Mouse (Mus musculus) heart, postnatal 4 days (tissue): ENCODE results near the gene Prickle4. TPM values are rescaled to one million over a fixed set of nuclear protein-coding genes. Genes with fewer than 3 reads are reported as not detected.
A peak's percentile ranks its signal among the peaks of the same experiment; 100 is the strongest.

ENCODE experiments used
- DNase-seq: peaks from one replicate; pipeline ENCODE4 v3.0.0; 2021
- total RNA-seq, 2 experiments: library from RNA; stranded (reverse); gene quantifications; 2 replicates each; pipeline ENCODE4 v1.2.3; 2021

The Prickle4 gene
- total RNA-seq, 2 experiments from 2014 or later, result 1.8 to 2.1 TPM

DNA sequence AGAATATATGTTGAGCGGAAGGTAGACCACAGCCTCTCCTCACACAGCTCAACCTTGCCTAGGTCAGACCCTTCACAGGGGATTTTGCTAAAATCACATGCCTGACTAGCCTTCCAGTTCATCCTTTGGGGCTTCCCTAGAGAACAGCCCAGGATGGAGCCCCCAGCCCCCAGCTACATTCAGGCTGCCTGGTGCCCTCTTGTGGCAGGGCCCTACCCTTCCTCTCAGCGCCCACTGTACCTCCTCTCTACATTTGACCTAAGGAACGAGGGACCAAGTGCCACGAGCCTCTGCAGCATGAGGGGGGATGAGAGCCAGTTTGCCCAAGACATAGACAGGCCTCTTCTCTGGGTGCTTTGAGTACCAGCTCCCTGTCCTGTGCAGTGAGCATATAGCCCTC lies 10.2 kb upstream of the Prickle4 start:
- no peak for DNase-seq

- DNase-seq, result no peak
These were observed 9.0 kb upstream of the Prickle4 start for GRCm38 (mm10) chr17:47703556-47703955.

DNA sequence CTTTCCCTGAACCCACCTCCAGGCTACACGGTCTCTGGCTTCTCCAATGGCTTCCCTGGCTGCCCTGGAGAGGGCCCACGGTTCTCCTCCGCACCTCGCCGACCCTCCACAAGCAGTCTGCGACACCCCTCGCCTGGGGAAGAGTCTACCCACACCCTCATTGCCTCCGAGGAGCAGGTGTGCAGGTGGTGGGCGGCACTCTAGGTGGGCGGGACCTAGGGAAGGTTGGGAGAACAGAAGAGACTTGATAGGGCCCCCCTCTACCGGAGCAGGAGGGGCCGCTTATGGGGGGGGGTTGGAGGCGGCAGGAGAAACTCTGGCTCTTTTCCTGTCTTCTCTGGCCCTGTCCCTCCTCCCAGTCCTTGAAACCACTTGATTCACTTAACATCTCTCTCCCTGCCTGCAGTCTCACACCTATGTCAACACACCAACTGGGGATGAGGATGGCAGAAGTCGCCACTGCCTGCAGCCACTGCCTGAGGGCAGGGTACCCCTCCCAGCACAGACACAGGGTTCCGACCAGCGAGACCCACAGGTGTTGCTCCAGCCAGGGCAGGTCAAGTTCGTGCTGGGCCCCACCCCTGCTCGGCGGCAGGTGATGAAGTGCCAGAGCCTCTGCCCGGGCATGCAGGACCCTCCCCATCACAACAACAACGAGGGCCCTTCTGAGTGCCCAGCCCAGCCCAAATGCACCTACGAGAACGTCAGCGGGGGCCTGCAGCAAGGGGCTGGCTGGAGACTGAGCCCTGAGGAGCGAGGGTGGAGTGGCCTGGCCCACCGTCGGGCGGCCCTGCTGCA lies 8.2 kb upstream of the Prickle4 start:
- no peak for DNase-seq

GRCm38 (mm10) chr17:47701793-47702192 lies 7.3 kb upstream of the Prickle4 start:
- DNase-seq, result no peak

DNA sequence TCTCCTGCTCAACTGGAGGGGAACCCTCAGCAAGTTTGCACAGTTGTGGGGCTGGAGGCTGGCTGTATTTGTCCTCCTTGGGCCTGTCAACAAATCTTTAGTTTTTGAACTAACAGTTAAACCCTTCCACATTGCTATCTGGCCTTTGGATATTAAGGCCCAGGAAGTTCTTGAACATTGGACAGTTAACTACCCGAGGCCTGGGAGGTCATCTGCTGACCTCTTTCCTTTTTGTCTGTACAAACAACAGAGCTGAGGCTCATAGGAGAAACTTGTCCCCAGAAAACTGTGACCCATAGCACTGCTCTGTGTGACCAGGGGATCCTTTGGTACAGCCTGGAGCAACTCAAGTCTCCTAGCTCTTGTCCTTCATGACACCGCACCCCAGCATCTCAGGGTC lies 4.5 kb upstream of the Prickle4 start:
- no peak for DNase-seq

DNA sequence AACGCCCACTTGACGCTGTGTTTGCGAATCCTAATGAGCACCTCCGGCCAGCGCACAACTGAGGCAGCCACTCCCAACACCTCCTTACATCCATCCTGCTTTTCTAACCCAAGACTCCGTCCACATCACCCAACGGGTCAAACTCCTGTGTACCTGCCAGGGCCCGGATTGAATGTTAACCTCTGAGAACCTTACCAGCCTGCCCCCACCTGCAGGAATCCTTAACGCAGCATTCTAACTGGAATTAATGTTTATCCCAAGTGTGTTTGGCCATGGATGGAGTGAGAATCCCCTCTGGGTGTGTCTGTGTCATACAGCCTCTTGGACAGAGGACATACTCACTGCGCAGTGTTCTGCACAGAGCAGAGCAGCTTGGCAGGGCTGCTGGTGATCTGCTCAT lies 3.6 kb upstream of the Prickle4 start:
- DNase-seq, result no peak

- no peak for DNase-seq
These were observed 788 bp upstream of the Prickle4 start for GRCm38 (mm10) chr17:47695337-47695710.

GRCm38 (mm10) chr17:47694442-47694502 lies 264 bp downstream of the Prickle4 start, which contains the start of gene Gm21981:
Gene Gm21981 (minus strand): TSS chr17:47694455.
- DNase-seq, result no peak

DNA sequence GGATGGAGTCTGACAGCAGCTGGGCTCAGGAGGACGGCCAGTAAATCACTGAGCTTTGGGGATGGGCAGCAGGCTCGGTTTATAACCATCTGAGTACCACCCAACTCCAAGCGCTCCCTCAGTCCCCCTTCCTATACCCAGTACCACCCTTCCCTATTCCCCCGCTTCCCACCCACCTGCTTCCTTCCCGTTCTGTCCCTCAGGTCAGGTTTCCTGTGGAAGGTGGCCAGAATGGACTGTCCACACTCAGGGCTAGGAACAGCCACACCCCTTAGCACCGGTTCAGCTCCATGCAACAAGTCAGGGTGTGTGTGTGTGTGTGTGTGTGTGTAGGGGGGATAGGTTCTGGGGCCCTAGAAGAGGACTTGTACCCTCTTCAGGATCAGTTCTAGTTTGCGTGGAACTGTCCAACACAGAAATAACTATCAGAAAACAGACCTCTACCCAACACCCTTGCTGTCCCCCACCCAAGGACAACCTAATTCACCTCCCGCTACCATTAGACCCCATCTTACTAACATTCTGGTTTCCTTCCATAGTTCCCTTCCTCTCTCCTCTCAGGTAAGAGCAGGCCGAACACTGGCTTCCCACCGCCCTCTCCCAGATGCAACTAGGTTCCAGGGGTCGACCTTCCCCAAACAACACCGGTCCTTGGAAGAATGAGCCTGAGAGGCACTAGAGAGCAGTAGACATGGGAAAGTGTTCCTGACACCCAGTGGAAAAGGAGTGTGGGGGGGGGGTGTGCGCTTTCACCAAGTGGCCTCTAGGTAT lies 680 bp downstream of the Prickle4 start:
- DNase-seq, result peak; percentile 23

GRCm38 (mm10) chr17:47691650-47692049 lies 2.9 kb downstream of the Prickle4 start:
- no peak for DNase-seq

DNA sequence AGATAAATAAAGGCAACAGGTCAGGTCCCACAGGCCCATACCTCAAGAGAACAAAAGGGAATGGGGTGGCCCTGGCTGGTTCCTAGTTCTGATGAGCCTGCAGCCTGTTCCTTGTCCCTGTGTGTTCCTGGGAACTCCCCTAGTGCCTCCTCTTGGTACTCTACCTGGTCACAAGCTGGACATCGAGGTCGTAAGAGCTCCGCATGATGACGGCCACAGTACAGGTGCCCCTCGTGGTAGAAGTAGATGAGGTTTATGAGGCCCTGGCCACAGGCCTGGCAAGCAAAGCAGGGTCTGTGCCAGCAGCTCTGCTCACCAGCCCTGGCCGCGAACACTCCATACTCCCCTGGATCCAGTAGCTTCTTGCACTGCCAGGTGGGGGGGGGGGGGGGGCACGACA lies 4.6 kb downstream of the Prickle4 start:
- DNase-seq, result no peak

GRCm38 (mm10) chr17:47688608-47689575 lies 5.6 kb downstream of the Prickle4 start, which contains the start of gene Frs3:
Gene Frs3 (plus strand): TSS chr17:47689030.
- peak; percentile 83 for DNase-seq

- DNase-seq, result no peak
These were observed 6.3 kb downstream of the Prickle4 start, which contains the start of gene Tomm6 for GRCm38 (mm10) chr17:47688344-47688607. Gene Tomm6 (minus strand): TSS chr17:47688386.

DNA sequence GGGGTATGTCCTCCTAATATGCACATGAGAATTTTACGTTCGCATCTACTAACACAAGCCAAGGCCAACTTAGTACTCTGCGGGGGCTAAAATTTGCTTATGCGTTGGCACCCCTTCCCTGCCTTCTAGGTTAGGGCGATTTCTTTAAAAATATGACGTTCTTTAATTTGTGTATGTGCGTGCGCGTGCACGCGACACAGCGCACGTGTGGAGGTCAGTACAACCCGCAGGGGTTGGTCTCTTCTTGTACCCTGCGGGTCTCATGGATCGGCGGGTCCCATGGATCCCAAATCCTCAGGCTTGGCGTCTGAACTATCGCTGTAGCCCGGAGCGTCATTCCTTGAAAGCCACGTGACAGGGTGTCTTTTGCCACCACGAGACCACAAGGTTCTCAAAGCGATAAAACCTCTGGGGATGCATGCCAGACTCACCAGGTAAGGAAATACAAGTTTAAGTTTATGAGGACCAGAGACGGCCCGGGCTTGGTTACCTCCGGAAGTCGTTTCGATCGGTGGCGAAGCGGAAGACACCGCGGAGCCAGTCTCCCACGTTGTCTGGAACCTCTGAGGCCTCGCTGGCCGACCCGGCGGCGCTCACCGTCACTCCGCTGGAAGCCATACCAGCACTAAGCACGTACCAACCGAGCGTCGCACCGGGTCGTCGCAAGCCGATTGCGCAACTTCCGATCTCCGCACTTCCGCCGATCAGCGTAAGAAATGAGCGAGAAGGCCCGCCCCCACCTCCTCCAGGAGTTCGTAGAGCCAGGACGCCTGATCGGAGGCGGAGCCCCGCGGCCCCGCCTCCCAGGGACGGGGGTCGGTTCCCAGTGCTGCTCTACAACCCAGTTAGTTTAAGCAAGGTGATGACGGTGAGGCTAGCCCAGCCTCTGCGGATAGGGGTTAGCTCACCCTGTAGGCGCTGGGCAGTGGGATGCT lies 6.9 kb downstream of the Prickle4 start:
- peak; percentile 95 for DNase-seq

- DNase-seq, result no peak
These were observed 11.7 kb downstream of the Prickle4 start for GRCm38 (mm10) chr17:47682836-47683235.

DNA sequence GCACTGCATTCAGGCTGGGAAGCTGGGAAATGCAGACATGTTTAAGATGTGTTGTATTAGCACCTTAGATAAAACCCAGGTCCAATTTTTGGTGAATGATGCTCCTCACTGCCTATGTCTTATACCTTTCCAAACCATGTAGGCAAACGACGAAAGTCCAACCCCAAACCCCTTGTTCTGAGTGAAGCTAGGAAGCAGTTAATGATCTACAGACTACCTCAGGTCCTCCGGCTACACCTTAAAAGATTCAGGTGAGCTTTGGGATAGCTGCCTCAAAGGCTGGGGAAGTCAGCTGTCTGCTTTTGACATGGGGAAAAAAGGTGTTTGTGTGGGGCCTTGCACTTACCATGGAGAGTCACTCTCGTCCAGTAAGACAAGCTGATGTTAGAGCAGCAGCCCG lies 15.8 kb downstream of the Prickle4 start:
- no peak for DNase-seq

DNA sequence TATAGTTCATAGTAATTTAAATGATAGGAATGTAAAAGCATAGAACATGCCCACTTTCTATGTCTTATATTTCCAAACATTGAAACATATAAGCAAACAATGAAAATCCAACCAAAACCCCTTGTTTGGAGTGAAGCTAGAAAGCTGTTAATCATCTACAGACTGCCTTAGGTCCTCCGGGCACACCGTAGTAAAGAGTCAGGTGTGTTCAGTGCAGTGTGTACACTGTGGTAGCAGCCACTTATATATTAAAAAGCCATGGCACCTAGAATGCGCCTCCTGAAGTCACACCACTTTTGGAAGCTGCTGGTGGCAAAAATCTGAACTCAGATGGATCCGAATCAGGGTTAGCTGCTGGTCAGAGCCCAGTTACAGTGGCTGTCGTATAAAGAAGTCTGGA lies 16.3 kb downstream of the Prickle4 start:
- no peak for DNase-seq

- DNase-seq, result peak; percentile 84
These were observed 18.0 kb downstream of the Prickle4 start for GRCm38 (mm10) chr17:47676581-47676980.

- DNase-seq, result peak; percentile 69
These were observed 22.0 kb downstream of the Prickle4 start for GRCm38 (mm10) chr17:47672311-47673111.

DNA sequence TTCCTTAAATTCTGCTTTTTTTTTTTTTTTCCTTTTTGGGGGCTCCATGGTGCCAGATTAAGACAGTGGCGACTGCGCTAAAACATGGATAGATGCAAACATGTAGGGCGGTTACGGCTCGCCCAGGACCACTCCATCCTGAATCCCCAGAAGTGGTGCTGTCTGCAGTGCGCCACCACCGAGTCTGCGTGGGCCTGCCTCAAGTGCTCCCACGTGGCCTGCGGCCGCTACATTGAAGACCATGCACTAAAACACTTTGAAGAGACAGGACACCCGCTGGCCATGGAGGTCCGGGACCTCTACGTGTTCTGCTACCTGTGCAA lies 22.6 kb downstream of the Prickle4 start:
- no peak for DNase-seq

DNA sequence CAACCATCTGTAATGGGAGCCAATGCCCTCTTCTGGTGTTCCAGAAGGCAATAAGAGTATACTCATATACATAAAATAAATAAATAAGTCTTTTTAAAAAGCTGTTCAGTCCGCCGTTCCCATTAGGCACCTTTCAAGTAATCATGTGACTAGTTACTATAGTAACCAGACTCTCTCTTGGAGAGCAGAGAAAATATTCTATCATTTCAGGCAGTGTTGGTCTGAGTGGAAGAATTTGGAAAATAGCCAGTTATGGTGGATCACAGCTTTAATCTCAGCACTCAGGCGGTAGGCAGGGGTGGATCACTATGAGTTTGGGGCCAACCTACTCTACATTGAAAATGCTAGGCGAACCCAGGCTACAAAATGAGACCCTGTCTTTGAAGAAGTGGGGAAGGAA lies 25.4 kb downstream of the Prickle4 start:
- no peak for DNase-seq

GRCm38 (mm10) chr17:47664474-47664873 lies 30.1 kb downstream of the Prickle4 start:
- no peak for DNase-seq
